Mouse (Mus musculus) sigmoid colon, adult 10 weeks (tissue): Measurements from ENCODE around the gene 5730409E04Rik. TPM values are rescaled to one million over a fixed set of nuclear protein-coding genes. Genes with fewer than 3 reads are reported as not detected.

Experiments
- polyA plus RNA-seq: library from polyadenylated mRNA; stranded (reverse); fragments of 350-450 nt; fragmentation: Illumina TruSeq; extraction: RNeasy Lipid Tissue Mini Kit (QIAGEN cat#74804); gene quantifications from one replicate; pipeline ENCODE4 v1.2.3, GENCODE M21; 2014; ENCODE audit warnings: low read depth, low replicate concordance

The 5730409E04Rik gene
- 4.1 TPM for polyA plus RNA-seq

GRCm38 (mm10) chr4:126609606-126610181 lies at the start of gene 5730409E04Rik:
Gene 5730409E04Rik (plus strand): TSS chr4:126609818.

Other genes starting within 250 kb of the 5730409E04Rik start
- 13.6 TPM for gene Ago3, start 180.3 kb upstream of the 5730409E04Rik start, polyA plus RNA-seq
- gene Ago1, start 141.2 kb upstream of the 5730409E04Rik start, polyA plus RNA-seq: 17.8 TPM
- 10.7 TPM for gene Ago4, start 76.3 kb upstream of the 5730409E04Rik start, polyA plus RNA-seq
- 5.1 TPM for gene Clspn, start 52.9 kb upstream of the 5730409E04Rik start, polyA plus RNA-seq
- 76.6 TPM for gene Psmb2, start 67.8 kb downstream of the 5730409E04Rik start, polyA plus RNA-seq
- not detected for gene Tfap2e, start 126.4 kb downstream of the 5730409E04Rik start, polyA plus RNA-seq
- 0.25 TPM for gene Ncdn, start 143.6 kb downstream of the 5730409E04Rik start, polyA plus RNA-seq
- 6.3 TPM for gene AU040320, start 143.7 kb downstream of the 5730409E04Rik start, polyA plus RNA-seq